Mouse (Mus musculus) C2C12 (cell line): ENCODE data around the gene Robo1.

Experiments used
- CEBPB ChIP-seq: IDR thresholded peaks from one replicate; pipeline ENCODE4 v1.6.1; 2011; ENCODE audit warnings: low read depth, mild to moderate bottlenecking, control low read depth, moderate library complexity
- CTCF ChIP-seq: IDR thresholded peaks from one replicate; pipeline ENCODE4 v1.5.1; 2011; ENCODE audit not compliant: control insufficient read depth, insufficient read depth, insufficient read length
- FOSL1 ChIP-seq: IDR thresholded peaks from one replicate; pipeline ENCODE4 v1.8.0; 2011; ENCODE audit warnings: mild to moderate bottlenecking, low read length; ENCODE audit not compliant: poor library complexity, insufficient read depth, severe bottlenecking
- MAX ChIP-seq: IDR thresholded peaks from one replicate; pipeline ENCODE4 v1.6.1; 2011; ENCODE audit warnings: mild to moderate bottlenecking, control low read depth
- MYOD1 ChIP-seq: IDR thresholded peaks from one replicate; pipeline ENCODE4 v1.6.1; 2011; ENCODE audit warnings: low read depth; ENCODE audit not compliant: control insufficient read depth, insufficient read length
- MYOG ChIP-seq: IDR thresholded peaks from one replicate; pipeline ENCODE4 v1.6.1; 2011; ENCODE audit not compliant: control insufficient read depth, insufficient read length; ENCODE audit errors: extremely low read depth
- USF1 ChIP-seq: IDR thresholded peaks from one replicate; pipeline ENCODE4 v1.6.1; 2011; ENCODE audit warnings: low read depth, mild to moderate bottlenecking, control low read depth, moderate library complexity

- TF ChIP-seq USF1 (no peak), CTCF (no peak), MYOD1 (no peak), MYOG (no peak), CEBPB (no peak), MAX (no peak), FOSL1 (no peak)
Observed at GRCm38 (mm10) chr16:72327321-72327720, 19.2 kb downstream of the Robo1 start.
